Mouse (Mus musculus) kidney, postnatal 14 days (tissue): Measurements from ENCODE around the gene Tango2.
A peak's percentile ranks its signal among the peaks of the same experiment; 100 is the strongest.
"Not testable (repeated sequence)": the region's sequence is repeated elsewhere in the genome, so short reads cannot be mapped to it uniquely, and the experiment has no call there.

ENCODE experiments used
- DNase-seq: peaks from one replicate; pipeline ENCODE4 v3.0.0; 2022; ENCODE audit warnings: mixed read lengths

Gene Tango2

GRCm38 (mm10) chr16:18342650-18343570 is 5.0 kb downstream of the Tango2 start:
- DNase-seq: no peak

- DNase-seq: no peak
Observed at GRCm38 (mm10) chr16:18342076-18342475, 5.8 kb downstream of the Tango2 start.

- no peak for DNase-seq
Observed at GRCm38 (mm10) chr16:18341605-18342004, 6.3 kb downstream of the Tango2 start.

- DNase-seq: no peak
Observed at GRCm38 (mm10) chr16:18339866-18340265, 8.0 kb downstream of the Tango2 start.

GRCm38 (mm10) chr16:18337261-18337660 is 10.6 kb downstream of the Tango2 start:
- no peak for DNase-seq

- no peak for DNase-seq
Observed at GRCm38 (mm10) chr16:18335981-18336380, 11.9 kb downstream of the Tango2 start.

- DNase-seq: peak; percentile 48
Observed at GRCm38 (mm10) chr16:18333976-18334375, 13.9 kb downstream of the Tango2 start.

GRCm38 (mm10) chr16:18328524-18328923 is 19.4 kb downstream of the Tango2 start:
- no peak for DNase-seq

- no peak for DNase-seq
Observed at GRCm38 (mm10) chr16:18327936-18328335, 20.0 kb downstream of the Tango2 start.

- no peak for DNase-seq
Observed at GRCm38 (mm10) chr16:18325741-18326140, 22.2 kb downstream of the Tango2 start.

- no peak for DNase-seq
Observed at GRCm38 (mm10) chr16:18324031-18324430, 23.9 kb downstream of the Tango2 start.

- DNase-seq: no peak
Observed at GRCm38 (mm10) chr16:18323460-18323859, 24.4 kb downstream of the Tango2 start.

- DNase-seq: no peak
Observed at GRCm38 (mm10) chr16:18321443-18321842, 26.5 kb downstream of the Tango2 start.

- DNase-seq: no peak
Observed at GRCm38 (mm10) chr16:18318992-18319391, 28.9 kb downstream of the Tango2 start.

- DNase-seq: no peak
Observed at GRCm38 (mm10) chr16:18308159-18308558, 39.7 kb downstream of the Tango2 start.

- DNase-seq: not testable (repeated sequence)
Observed at GRCm38 (mm10) chr16:18289614-18290013, 58.3 kb downstream of the Tango2 start.

- DNase-seq: peak; percentile 99
Observed at GRCm38 (mm10) chr16:18289067-18289588, 58.8 kb downstream of the Tango2 start, which contains the start of gene Dgcr8. Gene Dgcr8, minus strand, starts transcription at chr16:18289246.

GRCm38 (mm10) chr16:18288581-18289061 is 59.3 kb downstream of the Tango2 start:
- DNase-seq: no peak

GRCm38 (mm10) chr16:18288166-18288565 is 59.7 kb downstream of the Tango2 start:
- peak; percentile 8 for DNase-seq

GRCm38 (mm10) chr16:18275166-18275565 is 72.7 kb downstream of the Tango2 start:
- no peak for DNase-seq

GRCm38 (mm10) chr16:18268182-18268581 is 79.7 kb downstream of the Tango2 start:
- no peak for DNase-seq

GRCm38 (mm10) chr16:18265024-18265423 is 82.9 kb downstream of the Tango2 start:
- DNase-seq: no peak

- DNase-seq: no peak
Observed at GRCm38 (mm10) chr16:18258221-18258620, 89.7 kb downstream of the Tango2 start, which contains the start of gene Gm49776. Gene Gm49776, minus strand, starts transcription at chr16:18258321.

GRCm38 (mm10) chr16:18253866-18254265 is 94.0 kb downstream of the Tango2 start:
- no peak for DNase-seq
